Mouse (Mus musculus): ENCODE results near the gene Slc12a3.

DNA sequence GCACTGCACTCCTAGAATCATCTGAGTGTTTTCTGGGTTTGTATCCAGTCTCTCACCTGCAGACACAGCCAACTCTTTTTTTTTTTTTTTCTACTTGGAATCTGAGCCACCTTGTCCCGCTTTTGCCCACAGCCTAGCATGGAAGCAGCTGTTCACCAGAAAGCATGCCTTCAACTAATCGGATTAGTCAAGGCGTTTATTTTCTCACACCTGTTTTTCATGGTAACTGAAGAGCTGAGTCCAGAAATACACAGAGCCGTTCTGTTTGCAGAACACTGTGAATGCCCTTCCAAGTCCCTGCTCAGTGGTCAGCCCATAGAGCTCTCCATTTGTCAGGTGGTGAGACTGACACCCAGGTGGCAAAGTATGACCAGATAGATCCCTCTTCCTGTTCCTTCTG lies 6.9 kb upstream of the Slc12a3 start:
- no peak for TF ChIP-seq CTCF (conservative IDR thresholded peaks at IDR 0.05; ENCODE audit: insufficient read depth, insufficient read length, low read depth, low read length)
- TF ChIP-seq POLR2A (IDR thresholded peaks at IDR 0.05; ENCODE audit: low read depth, low read length), result no peak

Data from kidney, adult 2 months (tissue).